Mouse (Mus musculus) macrophage (primary cell): ENCODE data around the gene Trp53i11. TPM values are rescaled to one million over a fixed set of nuclear protein-coding genes. Genes with fewer than 3 reads are reported as not detected.

Experiments used
- H3K27ac ChIP-seq: fragments of 350-480 bp; formaldehyde crosslinking; 2 replicates; pipeline ENCODE4 v1.9.0; 2021
- H3K36me3 ChIP-seq: fragments of 350-480 bp; formaldehyde crosslinking; 2 replicates; pipeline ENCODE4 v1.9.0; 2021; ENCODE audit errors: inconsistent target
- H3K4me3 ChIP-seq: fragments of 350-480 bp; formaldehyde crosslinking; 2 replicates; pipeline ENCODE4 v1.9.0; 2021; ENCODE audit errors: inconsistent target
- H3K79me2 ChIP-seq: fragments of 350-480 bp; formaldehyde crosslinking; 2 replicates; pipeline ENCODE4 v1.9.0; 2021; ENCODE audit errors: inconsistent target
- WGBS: methylation state at CpG from one replicate; pipeline ENCODE4 v1.1.7; 2026; ENCODE audit warnings: inconsistent platforms; ENCODE audit not compliant: missing documents; 5-methylcytosine and 5-hydroxymethylcytosine counted together
- polyA plus RNA-seq: library from polyadenylated mRNA; stranded (reverse); fragments of 250-400 nt; gene quantifications from 3 replicates; pipeline ENCODE4 v1.2.4, GENCODE M21; 2018; ENCODE audit warnings: inconsistent platforms

The Trp53i11 gene
- polyA plus RNA-seq, 1 experiment from 2014 or later = 0.30 TPM

DNA sequence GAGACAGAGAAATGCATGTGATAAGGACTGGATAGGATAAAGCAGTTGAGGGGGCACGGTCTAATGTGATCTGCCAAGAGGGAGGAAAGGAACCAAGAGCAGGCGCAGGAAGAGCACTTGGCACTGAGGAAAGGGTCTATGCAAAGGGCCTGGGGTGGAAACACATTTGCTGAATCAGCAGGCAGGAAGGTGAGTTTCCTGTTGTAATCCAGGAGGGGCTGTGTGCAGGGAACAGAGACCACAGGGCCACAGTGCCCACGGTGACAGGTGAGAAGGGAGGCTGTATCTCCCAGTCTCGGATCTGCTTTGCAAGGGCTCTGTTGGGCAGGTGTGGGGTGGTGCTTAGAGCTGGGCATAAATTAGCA, 9.1 kb upstream of the Trp53i11 start:
- Histone ChIP-seq H3K27ac (no peak overlapping the region), H3K4me3 (no peak overlapping the region), H3K79me2 (no peaks in the 10 kb centered on the region), H3K36me3 (no peaks in the 10 kb centered on the region)
- WGBS = 63% methylated on average over 4 of the region's 4 CpGs

DNA sequence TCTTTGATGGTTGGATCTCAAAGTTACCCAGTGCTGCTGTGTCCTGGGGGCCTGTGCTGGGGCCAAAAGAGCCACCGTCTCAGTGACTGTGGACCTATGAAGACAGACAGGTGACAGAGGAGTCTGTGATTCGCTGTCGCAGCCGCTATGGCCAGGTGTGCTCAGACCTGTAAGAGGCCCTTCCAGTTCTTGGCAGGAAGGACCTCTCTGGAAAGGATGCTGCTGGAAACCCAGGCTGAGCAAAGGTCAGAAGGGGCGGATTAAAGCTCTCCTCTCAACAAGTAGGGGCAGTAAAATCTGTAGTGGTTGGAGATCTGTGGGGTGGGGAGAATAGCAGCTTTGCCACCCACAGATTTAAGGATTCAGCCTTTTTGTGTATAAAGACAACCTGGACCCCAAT, 7.7 kb upstream of the Trp53i11 start:
- Histone ChIP-seq H3K36me3 (no peaks in the 10 kb centered on the region), H3K79me2 (no peaks in the 10 kb centered on the region), H3K4me3 (no peak overlapping the region), H3K27ac (no peak overlapping the region)
- WGBS = 93% methylated on average over 5 of the region's 5 CpGs

DNA sequence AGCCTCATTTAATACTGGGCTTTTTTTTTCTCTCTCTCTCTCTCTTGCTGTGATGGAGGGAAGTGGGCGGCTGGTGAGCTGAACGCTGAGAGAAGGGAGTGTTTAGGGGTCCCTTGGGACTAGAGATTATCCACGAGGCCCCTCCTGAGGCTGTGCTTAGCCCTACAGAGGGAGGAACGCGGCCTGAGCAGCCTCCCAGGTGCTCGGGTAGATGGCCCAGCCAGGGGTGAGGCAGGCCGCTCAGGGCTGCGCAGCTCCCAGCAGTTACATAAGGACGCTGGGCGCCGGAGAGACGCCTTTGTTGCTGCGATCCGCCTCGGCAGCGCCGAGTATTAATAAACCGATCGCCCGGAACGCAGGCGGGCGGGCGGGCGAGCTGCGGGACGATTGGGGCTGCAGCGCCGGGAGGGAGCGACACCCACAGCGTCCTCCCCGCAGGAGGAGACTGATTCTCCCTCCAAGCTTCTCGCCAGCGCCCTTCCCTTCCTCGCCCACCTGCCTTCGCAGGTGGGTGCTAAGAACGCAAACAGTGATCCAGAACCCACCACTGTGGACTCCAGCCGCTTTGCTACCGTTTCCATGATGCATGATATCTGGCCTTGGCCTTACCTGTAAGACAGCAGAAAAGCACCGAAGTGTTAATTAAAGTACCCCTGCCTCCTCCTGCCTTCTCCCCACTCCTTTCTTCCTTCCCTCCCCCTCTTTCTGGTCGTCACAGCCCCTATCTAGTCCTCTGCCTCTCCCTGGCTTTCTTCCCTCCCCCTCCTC, 7.1 kb upstream of the Trp53i11 start:
- no peak overlapping the region for H3K27ac ChIP-seq
- 7% methylated on average over 41 of the region's 41 CpGs for WGBS
- H3K79me2 ChIP-seq = no peaks in the 10 kb centered on the region
- no peaks in the 10 kb centered on the region for H3K36me3 ChIP-seq
- H3K4me3 ChIP-seq = no peak overlapping the region

DNA sequence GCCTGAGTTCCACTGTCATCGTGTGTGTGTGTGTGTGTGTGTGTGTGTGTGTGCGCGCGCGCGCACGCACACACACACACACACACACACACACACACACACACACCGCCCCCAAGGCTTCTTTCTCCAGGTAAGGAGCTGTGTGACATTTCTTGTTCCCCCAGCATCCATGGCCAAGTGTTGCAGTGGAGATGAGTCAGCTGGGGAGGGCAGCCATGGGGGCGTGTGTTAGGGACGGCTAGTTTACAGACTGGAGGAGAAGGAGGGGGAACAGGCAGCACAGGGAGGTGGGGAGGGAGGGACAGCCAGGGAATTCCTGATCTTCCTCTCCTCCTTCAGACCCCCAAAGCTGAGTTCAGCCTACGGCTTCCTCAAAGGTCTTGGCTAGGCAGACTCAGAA, 4.5 kb upstream of the Trp53i11 start:
- no peaks in the 10 kb centered on the region for H3K79me2 ChIP-seq

DNA sequence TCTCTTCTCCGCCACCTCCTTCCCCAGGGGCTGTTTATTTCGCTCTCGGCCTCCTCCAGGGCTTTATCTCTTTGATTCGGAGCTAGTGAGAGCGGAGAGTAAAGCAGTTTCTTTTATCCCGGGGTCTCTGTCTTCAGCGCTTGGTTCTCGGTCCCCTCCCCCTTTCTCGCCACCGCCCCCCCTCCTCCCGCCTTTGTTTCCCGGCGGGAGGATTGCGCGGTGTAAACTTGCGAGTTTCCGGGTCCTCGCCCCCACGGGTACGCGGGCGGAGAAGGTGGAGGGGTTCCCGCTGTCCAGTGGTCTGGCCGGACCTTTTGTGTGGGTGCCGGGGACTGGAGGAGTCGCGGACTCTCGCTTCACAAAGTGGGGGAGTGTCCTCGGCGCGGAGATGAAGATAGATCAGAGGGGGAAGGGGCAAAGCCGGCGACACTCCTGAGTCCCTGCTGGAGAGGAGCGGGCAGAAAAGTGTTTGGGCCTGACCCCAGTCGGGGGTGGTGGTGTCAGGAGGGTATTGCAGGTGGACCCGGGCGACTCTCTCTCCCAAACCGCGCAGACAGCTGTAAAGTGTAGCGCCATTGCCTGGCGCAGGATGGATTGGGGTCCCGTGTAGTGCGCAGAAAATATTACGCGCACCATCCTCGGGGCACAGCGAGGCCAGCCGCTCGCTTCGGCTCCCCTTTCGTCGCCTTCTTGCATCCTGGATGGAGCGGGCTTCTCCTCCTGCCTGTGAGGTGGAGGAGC, 842 bp downstream of the Trp53i11 start:
- WGBS = 2% methylated on average over 53 of the region's 53 CpGs
- no peaks in the 10 kb centered on the region for H3K36me3 ChIP-seq
- no peak overlapping the region for H3K27ac ChIP-seq
- H3K79me2 ChIP-seq = no peaks in the 10 kb centered on the region
- H3K4me3 ChIP-seq = peak overlapping the region; percentile 16

More for the DNA sequence above, 4.5 kb upstream of the Trp53i11 start:
- 7% methylated on average over 3 of the region's 11 CpGs for WGBS
- H3K4me3 ChIP-seq = no peak overlapping the region
- H3K27ac ChIP-seq = no peak overlapping the region
- H3K36me3 ChIP-seq = no peaks in the 10 kb centered on the region

DNA sequence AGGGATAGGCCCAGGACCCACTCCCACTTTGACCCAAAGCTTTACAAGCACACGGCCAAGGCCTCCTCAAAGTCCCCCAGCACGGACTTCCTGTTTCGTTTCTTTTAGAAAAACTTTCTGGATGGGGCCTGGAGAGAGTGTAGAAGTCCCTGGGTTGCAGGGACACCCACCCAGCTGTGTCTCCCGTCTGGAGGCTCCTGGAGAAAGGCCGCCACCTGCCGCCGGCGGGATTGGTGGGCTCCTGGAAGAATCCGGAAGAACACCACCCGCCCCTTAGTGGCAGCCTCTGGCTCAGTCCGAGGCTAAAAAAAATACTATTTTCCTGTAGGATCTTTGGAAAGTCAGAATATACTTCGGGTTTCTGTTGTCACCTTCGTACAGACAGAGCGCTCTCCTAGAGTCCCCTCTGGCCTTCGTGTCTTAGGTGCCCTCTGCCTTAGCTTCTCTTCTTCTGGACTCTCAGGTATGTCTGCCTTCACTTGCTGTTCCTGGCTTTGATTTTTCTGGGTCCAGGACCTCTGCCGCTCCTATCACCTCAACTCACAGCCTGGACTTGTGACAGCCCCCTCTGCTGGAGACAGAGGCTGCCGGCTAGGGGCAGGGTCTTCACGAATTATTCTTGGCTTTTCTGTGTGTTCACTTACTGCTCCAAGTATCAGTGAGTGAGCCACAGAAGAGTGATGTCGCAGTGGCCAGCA, 1.6 kb downstream of the Trp53i11 start:
- no peaks in the 10 kb centered on the region for H3K79me2 ChIP-seq
- 15% methylated on average over 19 of the region's 19 CpGs for WGBS
- no peak overlapping the region for H3K27ac ChIP-seq
- no peaks in the 10 kb centered on the region for H3K36me3 ChIP-seq
- H3K4me3 ChIP-seq = peak overlapping the region; percentile 16

DNA sequence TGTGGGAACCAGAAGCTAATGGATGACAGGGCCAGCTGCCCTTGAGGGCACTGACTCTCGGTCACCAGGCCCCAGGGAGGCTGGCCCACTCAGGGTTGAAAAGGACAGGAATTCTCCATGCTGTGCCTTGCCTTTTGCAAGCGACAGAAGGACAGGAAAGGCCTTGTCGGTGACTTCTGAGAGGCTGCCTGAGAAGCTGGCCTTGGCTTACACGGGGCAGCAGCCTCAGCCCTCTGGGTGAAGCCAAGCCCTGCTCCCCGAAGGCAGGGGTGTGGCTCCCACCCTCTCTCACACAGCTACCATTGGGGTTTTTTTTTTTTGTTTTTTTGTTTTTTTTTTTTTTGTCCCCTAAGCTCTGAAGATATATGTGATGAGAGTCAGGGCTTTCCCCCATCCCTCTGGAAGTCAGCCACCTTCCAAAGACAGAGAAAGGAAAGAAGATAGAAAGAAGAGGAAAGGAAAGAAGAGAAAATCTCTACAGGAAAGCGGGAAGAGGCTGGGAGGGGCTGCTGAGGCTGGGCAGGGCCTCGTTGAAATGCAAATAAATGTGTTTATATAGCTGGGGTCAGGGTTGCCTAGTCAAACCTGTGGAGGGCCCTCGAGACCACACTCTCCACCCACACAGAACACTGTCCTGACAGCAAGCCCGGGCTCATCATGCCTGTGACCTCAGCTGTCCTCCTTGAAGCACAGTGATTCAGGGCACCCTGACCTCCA, 3.6 kb downstream of the Trp53i11 start:
- Histone ChIP-seq H3K36me3 (no peaks in the 10 kb centered on the region), H3K79me2 (no peaks in the 10 kb centered on the region), H3K27ac (no peak overlapping the region), H3K4me3 (no peak overlapping the region)
- WGBS = 44% methylated on average over 9 of the region's 9 CpGs

DNA sequence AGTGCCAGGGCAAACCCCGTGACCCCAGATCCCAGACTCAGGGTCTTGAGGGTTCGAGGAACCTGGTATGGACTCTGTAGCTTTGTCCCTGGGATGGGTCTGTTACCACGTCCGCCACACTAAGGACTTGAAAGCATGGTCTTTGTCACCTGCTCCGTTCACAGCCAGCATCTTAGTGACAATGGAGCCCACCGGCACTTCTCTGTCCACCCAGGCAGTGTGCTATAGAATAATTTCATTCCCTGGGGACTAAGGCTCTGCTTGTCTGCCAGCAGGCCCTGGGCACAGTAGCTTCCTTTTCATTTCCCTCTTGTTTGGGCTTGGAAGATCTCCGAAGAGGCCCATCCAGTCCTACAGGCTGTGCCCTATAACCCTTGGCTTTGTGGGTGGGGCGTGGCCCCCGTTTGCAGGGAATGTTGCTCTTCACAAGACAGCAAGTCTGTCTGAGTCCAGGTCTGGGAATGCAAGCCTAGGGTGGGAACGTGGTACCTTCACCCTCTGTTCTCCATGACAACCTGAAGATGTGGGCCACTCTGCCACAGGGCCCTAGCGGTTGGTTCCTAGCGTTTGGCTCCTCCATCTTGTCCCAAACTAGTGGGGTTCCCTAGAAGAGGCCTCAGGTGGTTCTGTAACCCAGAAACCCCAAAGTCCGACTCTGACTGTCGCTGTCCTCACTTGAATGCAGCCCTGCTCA, 4.3 kb downstream of the Trp53i11 start:
- Histone ChIP-seq H3K4me3 (no peak overlapping the region), H3K27ac (no peak overlapping the region)

DNA sequence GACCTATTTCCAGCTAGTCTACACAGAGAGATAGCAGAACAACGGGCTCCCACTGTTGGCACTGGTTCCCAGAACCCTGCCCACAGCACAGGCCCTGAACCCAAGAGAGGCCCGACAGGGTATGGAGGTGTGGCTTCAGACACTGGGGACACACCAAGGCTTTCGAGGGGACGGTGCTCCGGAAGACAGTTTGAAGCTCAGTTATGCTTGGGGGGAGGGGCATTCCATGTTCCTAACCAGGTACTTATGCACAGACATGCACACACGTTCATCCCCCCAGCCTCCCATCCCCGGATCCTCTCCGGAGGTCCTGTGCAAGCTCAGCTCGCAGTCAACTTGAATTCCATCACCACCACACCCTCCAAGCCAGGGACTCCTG, 4.8 kb downstream of the Trp53i11 start:
- H3K36me3 ChIP-seq = no peaks in the 10 kb centered on the region
- whole genome bisulfite sequencing = 7% methylated on average over 9 of the region's 9 CpGs
- H3K4me3 ChIP-seq = no peak overlapping the region
- no peaks in the 10 kb centered on the region for H3K79me2 ChIP-seq
- H3K27ac ChIP-seq = no peak overlapping the region

More for the DNA sequence above, 4.3 kb downstream of the Trp53i11 start:
- Histone ChIP-seq H3K79me2 (no peaks in the 10 kb centered on the region), H3K36me3 (no peaks in the 10 kb centered on the region)
- WGBS = 73% methylated on average over 14 of the region's 14 CpGs

DNA sequence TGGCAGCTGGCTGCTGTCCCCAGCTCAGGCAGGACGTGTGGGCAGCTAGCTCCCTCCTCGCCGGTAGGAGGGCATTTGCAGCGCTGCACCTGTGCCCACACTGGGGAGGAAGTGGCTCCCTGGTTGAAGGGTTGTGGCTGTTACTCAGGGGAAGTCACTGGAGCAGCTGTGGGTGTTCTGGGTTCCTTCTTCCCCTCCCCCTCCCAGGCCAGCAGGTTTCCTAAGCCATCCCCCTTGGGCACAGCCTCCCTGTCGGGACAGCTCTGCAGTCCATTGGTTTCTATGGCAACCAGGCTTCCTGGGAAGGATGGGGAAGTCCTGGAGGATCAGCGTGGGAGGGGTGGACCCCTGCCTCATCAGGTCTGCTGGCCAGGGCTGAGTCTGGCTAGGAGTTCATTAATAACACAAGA, 5.3 kb downstream of the Trp53i11 start:
- Histone ChIP-seq H3K4me3 (no peak overlapping the region), H3K36me3 (no peaks in the 10 kb centered on the region), H3K79me2 (no peaks in the 10 kb centered on the region), H3K27ac (no peak overlapping the region)
- 0% methylated on average over 6 of the region's 6 CpGs for WGBS

DNA sequence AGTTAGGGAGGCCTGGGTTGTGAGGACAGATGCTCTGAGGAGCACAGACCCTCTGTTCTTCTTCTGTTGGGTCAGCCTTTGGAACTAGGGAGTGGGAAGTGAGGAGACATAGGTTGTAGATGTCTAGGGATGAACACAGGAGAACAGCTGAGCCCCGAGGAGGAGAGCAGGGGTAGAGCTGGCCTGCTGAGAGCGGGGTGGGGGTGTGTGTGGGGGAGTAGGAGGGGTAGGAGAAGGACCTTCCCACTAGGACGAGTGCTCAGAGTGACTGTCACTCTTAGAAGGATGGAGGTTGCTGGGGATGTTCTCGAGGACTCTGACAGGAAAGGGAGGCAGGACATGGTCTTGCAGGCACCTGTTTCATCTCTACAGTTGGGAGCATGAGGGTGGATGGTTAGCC, 6.5 kb downstream of the Trp53i11 start:
- WGBS = 46% methylated on average over 4 of the region's 4 CpGs
- no peak overlapping the region for H3K4me3 ChIP-seq

DNA sequence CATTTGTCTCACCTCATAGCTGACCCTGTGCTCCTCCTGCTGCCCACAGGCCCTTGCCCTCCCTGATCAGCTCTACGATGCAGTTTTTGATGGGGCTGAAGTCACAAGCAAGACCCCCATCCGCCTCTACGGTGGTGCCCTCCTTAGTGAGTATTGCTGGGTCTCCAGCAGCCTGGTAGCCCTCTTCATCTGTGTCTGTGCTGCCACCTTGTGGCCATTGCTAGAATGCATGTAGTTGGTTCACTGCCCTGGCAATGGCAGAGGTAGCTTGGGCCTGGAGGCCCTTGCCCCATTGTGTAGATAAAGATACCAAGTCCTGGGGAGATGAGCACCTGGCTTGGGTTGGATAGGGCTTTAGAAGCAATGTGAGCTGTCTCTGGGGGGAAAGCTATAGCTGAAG, 11.5 kb downstream of the Trp53i11 start:
- H3K36me3 ChIP-seq = no peaks in the 10 kb centered on the region
- no peaks in the 10 kb centered on the region for H3K79me2 ChIP-seq
- 6% methylated on average over 3 of the region's 3 CpGs for WGBS
- no peak overlapping the region for H3K4me3 ChIP-seq
- no peak overlapping the region for H3K27ac ChIP-seq

More for the DNA sequence above, 6.5 kb downstream of the Trp53i11 start:
- no peak overlapping the region for H3K27ac ChIP-seq
- H3K36me3 ChIP-seq = no peaks in the 10 kb centered on the region
- no peaks in the 10 kb centered on the region for H3K79me2 ChIP-seq

DNA sequence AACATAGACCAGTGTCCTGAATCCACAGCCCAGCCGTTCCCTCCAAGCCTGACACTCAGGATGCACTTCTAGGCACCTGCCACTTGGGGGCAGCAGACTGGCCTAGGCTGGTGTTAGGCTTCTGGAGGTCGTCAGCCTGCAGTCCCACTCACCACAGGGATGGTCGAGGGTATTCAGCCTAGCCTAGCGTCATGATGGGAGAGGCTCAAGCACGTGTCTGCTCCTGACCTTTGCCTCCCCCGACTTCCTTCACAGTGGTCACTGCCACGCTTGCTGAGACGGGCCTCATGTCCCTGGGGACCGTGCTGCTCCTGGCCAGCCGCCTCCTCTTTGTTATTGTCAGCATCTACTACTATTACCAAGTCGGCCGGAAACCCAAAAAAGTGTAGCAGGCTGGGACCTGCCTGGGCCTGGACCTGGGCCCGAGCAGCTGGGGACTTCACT, 12.2 kb downstream of the Trp53i11 start:
- Histone ChIP-seq H3K27ac (no peak overlapping the region), H3K4me3 (no peak overlapping the region), H3K36me3 (no peaks in the 10 kb centered on the region), H3K79me2 (no peaks in the 10 kb centered on the region)
- 66% methylated on average over 13 of the region's 13 CpGs for WGBS
